Mouse (Mus musculus) layer of hippocampus, postnatal 25 days (tissue): ENCODE measurements around the gene Frem1. TPM values are rescaled to one million over a fixed set of nuclear protein-coding genes. Genes with fewer than 3 reads are reported as not detected.
A peak's percentile ranks its signal among the peaks of the same experiment; 100 is the strongest.

Source experiments
- DNase-seq, 2 experiments: peaks; one replicate each; pipeline ENCODE4 v3.0.0; 2022; ENCODE audit warnings: mixed read lengths in 2 of 2, low spot score in 1 of 2; ENCODE audit errors: extremely low spot score in 1 of 2
- total RNA-seq, 2 experiments: library from RNA; stranded (reverse); gene quantifications; 2 replicates each; pipeline ENCODE4 v1.2.3; 2021

Frem1 gene
- total RNA-seq, 2 experiments from 2014 or later, result 2.2 to 3.5 TPM

- DNase-seq, result no peak
These were observed 175.5 kb downstream of the Frem1 start for GRCm38 (mm10) chr4:82876656-82877055.

DNA sequence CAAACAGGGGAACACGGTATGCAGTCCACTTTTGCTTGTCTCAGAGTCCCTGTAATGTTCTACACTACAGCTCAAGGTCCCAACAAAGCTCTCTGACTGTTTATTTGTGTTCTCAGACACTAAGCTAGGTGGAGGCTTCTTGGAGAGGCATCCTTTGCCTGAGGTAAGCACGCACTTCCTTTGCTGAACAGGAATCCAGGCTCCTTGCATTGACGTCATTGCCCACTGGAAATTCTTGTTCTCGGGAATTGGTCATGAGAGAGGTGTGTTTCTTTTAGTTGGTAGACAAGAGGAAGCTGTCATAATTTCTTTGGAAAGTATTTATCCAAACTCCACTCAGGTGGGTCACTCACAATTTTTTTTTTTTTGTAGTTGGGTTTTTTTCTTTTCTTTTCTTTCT, 176.6 kb downstream of the Frem1 start:
- DNase-seq, result no peak

GRCm38 (mm10) chr4:82874791-82875190, 177.3 kb downstream of the Frem1 start:
- DNase-seq, result no peak

DNA sequence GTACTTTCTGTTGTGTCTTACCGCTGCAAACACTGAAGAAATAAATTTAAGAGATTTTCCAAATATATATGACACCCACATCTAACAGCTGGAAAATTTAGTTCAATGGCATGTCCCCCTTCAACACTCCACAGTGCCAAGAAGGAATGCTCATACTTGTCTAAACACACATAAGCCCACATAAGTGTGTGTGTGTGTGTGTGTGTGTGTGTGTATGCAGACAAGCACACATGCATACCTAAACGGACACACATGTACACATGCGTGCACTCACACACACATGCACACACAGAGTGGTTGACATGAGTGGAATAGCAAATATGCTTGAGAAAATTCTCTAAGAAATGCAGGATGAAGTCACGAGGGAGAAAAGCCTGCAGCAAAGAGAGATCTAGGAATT, 179.6 kb downstream of the Frem1 start:
- DNase-seq, result no peak

DNA sequence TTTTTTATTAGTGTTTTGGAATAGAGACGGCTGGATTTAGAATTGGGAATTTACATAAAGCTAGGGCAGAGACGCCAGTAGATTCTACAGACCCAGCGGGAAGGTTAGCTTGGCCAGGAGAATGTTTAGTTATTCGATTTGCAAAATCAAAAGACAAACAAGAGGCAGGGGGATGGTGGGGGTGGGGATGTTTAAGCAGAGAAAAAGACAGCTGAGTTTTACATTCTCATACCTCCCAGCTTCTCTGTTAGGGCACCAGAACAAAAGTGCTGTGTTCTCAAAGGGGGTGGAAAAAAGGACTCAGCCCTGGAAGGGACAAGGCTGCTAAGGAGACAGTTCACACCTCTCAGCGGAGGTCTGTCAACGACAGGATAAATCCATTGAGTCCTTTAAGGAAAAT, 180.0 kb downstream of the Frem1 start:
- DNase-seq, result no peak

DNA sequence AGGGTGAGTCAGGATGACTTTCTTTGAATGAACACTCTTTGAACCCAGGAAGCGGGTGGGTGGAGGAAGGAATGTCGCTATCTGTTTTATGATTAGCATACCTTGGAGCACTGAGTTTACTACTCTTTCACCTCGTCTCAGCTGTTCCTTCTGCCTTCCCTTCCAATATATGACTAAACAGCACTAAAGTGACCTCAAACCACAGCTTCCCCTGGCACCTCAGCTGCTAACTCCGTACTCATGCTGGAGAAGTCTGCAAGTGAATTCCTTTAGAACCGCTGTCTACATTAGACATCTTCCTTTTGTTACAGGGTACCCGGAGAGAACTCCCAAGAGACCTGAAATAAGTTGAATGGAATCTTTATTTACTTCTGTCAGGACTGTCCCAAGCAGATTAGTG, 181.2 kb downstream of the Frem1 start:
- DNase-seq, result no peak

GRCm38 (mm10) chr4:82867731-82868445, 184.3 kb downstream of the Frem1 start:
- no peak for DNase-seq

DNA sequence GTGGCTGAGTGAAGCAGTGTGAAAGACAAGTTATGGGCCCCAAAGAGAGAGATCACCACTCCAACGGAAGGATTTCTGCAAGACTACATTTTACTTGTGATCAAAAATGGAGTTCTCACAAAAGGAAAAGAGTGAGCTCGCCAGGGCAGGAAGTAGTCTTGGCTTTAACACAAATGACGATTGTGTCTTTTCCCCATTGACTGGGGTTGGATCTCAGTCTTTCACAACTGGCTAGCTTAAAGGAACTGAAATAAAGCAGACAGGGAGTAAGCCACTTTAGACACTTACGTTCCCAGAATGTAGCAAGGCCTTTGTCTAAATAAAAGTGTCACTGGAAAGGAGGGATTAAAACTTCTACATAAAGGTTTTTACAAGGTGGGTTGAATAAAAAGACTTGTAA, 185.0 kb downstream of the Frem1 start:
- no peak for DNase-seq

GRCm38 (mm10) chr4:82864974-82865699, 187.0 kb downstream of the Frem1 start:
- DNase-seq, result no peak

DNA sequence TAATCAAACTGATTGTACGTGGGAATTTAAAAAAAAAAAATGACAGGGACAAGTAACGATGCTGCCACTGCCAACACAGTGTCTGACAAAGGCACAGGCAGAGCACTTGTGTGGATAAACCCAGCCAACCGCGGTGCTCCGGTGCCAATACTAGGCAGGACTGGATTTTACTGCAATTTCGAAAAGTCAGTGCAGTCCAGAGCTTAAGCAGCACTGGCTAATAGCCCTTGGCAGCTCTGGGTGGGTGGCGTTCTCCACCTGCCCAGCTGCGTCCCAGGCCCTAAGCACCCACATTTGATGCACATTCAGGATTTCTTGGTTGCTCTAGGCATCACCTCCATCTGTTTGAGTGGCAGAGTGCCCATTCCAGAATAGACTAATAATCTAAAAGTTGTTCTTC, 188.8 kb downstream of the Frem1 start:
- peak in 1 of 2 experiments; percentile 18 for DNase-seq

- no peak for DNase-seq
These were observed 190.7 kb downstream of the Frem1 start for GRCm38 (mm10) chr4:82861451-82861850.

DNA sequence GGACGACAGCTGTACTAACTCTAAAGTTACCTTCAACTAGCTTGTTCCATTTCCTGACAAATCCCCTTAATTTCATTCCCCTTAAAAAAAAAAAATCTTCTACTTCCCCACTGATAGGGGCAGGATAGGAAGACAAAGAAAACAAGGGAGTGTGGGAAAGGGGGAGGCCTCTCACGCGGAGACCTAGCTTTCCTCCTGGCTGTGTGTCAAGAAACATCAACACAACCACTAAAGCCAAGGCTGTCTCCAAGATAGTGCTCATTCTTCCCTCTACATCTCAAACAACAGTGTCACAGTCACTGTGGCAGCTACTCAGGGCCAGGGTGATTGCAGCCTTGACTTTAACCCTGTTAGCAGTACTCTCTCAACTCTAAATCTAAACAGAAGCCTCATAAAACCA, 191.6 kb downstream of the Frem1 start:
- DNase-seq, result no peak

DNA sequence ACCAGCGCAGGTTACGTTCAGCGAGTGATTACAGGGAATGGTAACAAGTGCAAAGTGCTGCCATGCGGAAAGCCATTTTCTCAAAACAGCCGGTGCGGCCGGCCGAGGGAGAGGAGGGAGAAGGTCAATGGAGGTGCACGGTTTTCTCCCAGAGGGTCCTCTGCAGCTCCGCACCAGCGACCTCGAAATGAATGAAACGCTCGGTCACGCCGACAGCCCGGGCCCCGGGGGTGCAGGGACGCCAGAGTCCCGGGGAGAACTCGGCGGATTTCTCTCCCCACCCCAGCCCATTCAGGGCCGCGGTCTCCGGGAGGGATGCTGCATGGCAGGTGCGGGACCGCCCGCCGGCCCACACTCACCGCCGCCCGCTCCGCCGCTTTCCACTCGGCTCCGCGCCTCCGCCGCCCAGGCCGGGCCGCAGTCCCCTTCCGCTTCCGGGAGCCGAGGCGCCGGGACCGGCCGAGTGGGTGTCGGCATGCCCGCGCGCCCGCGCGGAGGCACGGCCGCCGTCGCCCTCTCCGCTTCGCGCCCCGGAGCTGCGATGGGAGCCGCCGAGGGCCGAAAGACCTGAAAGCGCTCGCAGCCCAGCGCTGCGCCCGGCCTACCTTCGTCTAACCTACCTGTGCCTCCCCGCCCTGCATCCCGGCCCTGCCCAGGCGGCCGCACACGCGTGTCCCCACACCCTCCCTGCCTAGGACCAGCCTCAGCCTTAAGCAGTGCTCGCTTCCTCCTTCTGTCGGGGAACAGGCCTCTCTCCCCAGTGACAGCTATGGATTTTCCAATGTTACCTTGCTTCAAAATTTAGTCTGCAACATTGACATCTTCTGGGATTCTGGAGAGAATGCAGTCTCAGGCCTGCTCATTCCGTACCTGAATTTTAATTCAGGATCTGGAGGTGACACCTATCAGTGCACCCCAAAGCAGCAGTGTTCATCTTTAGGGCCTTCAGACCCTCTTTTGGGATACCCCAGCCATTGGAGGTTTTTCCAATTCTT, 192.7 kb downstream of the Frem1 start, which contains the start of gene Zdhhc21:
TSS of gene Zdhhc21 (minus strand) at position 828 of the 995 bp plus-strand sequence.
- peak; percentile 72 to 82 for DNase-seq

GRCm38 (mm10) chr4:82858431-82859010, 193.6 kb downstream of the Frem1 start:
- DNase-seq, result no peak

GRCm38 (mm10) chr4:82856986-82857385, 195.2 kb downstream of the Frem1 start:
- DNase-seq, result no peak

DNA sequence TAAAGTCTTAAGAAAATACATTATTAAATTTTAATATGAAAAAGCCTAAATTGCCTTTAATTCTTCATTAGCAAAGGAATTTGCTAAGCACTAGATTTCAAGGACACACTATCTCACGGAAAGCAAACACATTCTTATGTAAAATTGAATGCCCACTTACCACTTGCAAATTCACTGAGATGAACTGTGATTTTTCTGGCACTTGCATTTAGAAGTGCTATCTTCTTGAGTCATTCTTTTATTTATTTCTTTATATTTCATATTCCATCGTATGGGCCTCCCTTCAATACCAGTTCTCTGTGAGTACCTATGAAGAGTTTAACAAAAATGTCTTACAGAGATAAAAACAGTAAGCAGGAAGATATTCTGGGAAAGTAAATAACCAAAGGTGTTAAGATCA, 198.3 kb downstream of the Frem1 start:
- DNase-seq, result no peak

DNA sequence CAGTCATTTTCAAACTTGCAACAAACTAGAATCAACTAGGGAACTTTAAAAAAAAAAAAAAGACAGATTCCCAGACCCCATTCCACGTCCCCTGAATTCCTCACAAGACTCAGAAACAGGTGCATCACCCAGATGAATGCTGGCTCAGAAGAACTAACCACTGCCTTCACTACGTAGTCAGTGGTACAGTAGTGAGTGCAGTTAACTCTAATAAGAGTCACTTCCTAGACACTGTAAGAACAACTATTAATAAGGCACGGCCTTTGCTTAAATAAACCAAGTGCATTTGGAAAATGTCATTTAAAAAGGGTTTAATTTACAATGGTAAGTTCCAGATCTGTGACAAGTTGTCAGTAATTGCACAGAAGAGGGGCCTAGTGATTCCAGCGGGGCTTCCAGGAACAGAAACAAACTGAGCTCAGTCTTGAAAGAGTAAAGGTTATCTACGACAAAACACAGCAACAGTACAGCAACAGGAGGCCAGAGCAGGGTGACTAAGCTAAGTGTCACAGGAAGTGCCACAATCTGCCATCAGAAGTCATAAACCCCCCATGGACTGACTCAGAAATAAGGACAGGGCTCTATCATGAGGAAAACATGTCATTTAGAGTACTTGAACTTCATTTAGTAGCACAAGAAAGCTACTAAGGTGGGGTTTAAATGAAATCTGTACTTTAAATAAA, 203.4 kb downstream of the Frem1 start:
- no peak for DNase-seq
